Mouse (Mus musculus) midbrain, embryonic 16.5 days (tissue): Measurements from ENCODE around the gene Apaf1. TPM values are rescaled to one million over a fixed set of nuclear protein-coding genes. Genes with fewer than 3 reads are reported as not detected.

Experiments
- ATAC-seq: fragments of 200-750 bp; cut with Nextera tagmentation; 2 replicates; pipeline ENCODE4 v1.8.0; 2017; ENCODE audit warnings: moderate TSS enrichment
- H3K27ac ChIP-seq: fragments of 300-500 bp; sonication (generic); 2 replicates; pipeline ENCODE4 v1.5.1; 2014; ENCODE audit warnings: mild to moderate bottlenecking, low read length, mixed read lengths
- H3K27me3 ChIP-seq: fragments of 300-500 bp; sonication (generic); 2 replicates; pipeline ENCODE4 v1.6.1; 2014; ENCODE audit warnings: low read depth, low read length, mixed read lengths; ENCODE audit not compliant: control insufficient read depth, insufficient read depth
- H3K36me3 ChIP-seq: fragments of 300-500 bp; sonication (generic); 2 replicates; pipeline ENCODE4 v1.6.1; 2014; ENCODE audit warnings: mild to moderate bottlenecking, low read length, moderate library complexity, mixed read lengths; ENCODE audit not compliant: control insufficient read depth, insufficient read depth
- H3K4me1 ChIP-seq: fragments of 300-500 bp; sonication (generic); 2 replicates; pipeline ENCODE4 v1.6.1; 2014; ENCODE audit warnings: mild to moderate bottlenecking, low read length, mixed read lengths; ENCODE audit not compliant: control insufficient read depth, insufficient read depth
- H3K4me2 ChIP-seq: fragments of 300-500 bp; sonication (generic); 2 replicates; pipeline ENCODE4 v1.6.1; 2014; ENCODE audit warnings: mild to moderate bottlenecking, low read length, mixed read lengths
- H3K4me3 ChIP-seq: fragments of 300-500 bp; sonication (generic); 2 replicates; pipeline ENCODE4 v1.5.1; 2014; ENCODE audit warnings: low read depth, mild to moderate bottlenecking, low read length, moderate library complexity, mixed read lengths
- H3K9ac ChIP-seq: fragments of 300-500 bp; sonication (generic); 2 replicates; pipeline ENCODE4 v1.6.1; 2014; ENCODE audit warnings: low read depth, low read length, mixed read lengths
- H3K9me3 ChIP-seq: fragments of 300-500 bp; sonication (generic); replicated peaks from 2 replicates; pipeline ENCODE4 v1.6.1; 2014; ENCODE audit warnings: mild to moderate bottlenecking, low read length, mixed read lengths; ENCODE audit not compliant: control insufficient read depth, poor library complexity, severe bottlenecking
- WGBS: fragments of 180-500 bp; shearing (Covaris S2); extraction: QIAGEN DNeasy Blood & Tissue Kit; methylation state at CpG from one replicate; pipeline ENCODE4 v1.1.7; 2014; 5-methylcytosine and 5-hydroxymethylcytosine counted together
- polyA plus RNA-seq: library from polyadenylated mRNA; unstranded; fragments of >200 nt; fragmentation: Nextera tagmentation; extraction: Ambion mirVana; gene quantifications from 2 replicates; pipeline ENCODE4 v1.2.1, GENCODE M21; 2015

The Apaf1 gene
- polyA plus RNA-seq, 1 experiment from 2014 or later: 18.9 TPM

DNA sequence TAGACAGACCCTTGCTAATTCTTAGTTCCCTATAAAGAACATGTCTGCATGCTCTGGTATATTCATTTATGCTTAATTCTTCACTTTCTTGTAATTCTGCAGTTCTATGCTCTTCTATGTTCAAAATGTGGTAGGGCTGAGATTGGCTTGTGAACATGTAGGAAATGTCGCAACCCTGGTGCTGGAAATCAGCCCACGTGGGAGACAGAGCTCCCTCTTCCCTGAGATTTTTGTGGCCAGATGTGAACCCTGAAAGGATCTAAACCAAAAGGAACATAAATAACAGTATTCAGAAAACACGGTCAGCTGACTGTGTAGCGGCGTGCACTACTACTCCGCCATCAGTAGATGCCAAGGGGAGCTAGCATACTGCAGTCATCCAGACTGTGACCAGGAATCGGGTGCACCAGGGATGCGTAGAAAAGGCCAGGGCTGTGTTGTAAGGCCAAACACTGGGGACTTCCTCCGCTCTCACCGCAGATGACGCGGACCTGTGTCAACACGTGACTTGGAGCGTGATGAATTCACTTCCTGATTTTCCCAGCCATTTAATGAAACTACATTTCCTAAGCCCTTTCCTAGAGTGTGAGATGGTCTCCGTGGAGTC is 129.4 kb downstream of the Apaf1 start:
- WGBS: 93% methylated on average over 15 of the region's 15 CpGs
- Histone ChIP-seq H3K27ac (no peak overlapping the region), H3K4me1 (no peaks in the 10 kb centered on the region), H3K27me3 (no peaks in the 10 kb centered on the region), H3K36me3 (peaks cover 3% of the 10 kb centered on the region; the same call in 1 of the 2 replicates), H3K9ac (no peak overlapping the region), H3K9me3 (no peaks in the 10 kb centered on the region), H3K4me2 (no peak overlapping the region), H3K4me3 (no peak overlapping the region)
- no peak for ATAC-seq

GRCm38 (mm10) chr10:90947608-90948373 is 134.8 kb downstream of the Apaf1 start:
- H3K4me3 ChIP-seq: no peak overlapping the region
- H3K4me1 ChIP-seq: no peaks in the 10 kb centered on the region
- no peaks in the 10 kb centered on the region for H3K9me3 ChIP-seq
- WGBS: 91% methylated on average over 18 of the region's 18 CpGs
- H3K9ac ChIP-seq: no peak overlapping the region
- H3K27me3 ChIP-seq: no peaks in the 10 kb centered on the region
- H3K27ac ChIP-seq: no peak overlapping the region
- ATAC-seq: no peak
- H3K4me2 ChIP-seq: no peak overlapping the region
- peaks cover 11% of the 10 kb centered on the region for H3K36me3 ChIP-seq

- no peak for ATAC-seq
- Histone ChIP-seq H3K9ac (no peak overlapping the region), H3K27ac (no peak overlapping the region), H3K36me3 (peaks cover 16% of the 10 kb centered on the region), H3K4me2 (no peak overlapping the region), H3K4me1 (no peaks in the 10 kb centered on the region), H3K4me3 (no peak overlapping the region), H3K27me3 (no peaks in the 10 kb centered on the region), H3K9me3 (no peaks in the 10 kb centered on the region)
- 82% methylated on average over 6 of the region's 6 CpGs for WGBS
These were observed 135.5 kb downstream of the Apaf1 start for GRCm38 (mm10) chr10:90947043-90947442.

DNA sequence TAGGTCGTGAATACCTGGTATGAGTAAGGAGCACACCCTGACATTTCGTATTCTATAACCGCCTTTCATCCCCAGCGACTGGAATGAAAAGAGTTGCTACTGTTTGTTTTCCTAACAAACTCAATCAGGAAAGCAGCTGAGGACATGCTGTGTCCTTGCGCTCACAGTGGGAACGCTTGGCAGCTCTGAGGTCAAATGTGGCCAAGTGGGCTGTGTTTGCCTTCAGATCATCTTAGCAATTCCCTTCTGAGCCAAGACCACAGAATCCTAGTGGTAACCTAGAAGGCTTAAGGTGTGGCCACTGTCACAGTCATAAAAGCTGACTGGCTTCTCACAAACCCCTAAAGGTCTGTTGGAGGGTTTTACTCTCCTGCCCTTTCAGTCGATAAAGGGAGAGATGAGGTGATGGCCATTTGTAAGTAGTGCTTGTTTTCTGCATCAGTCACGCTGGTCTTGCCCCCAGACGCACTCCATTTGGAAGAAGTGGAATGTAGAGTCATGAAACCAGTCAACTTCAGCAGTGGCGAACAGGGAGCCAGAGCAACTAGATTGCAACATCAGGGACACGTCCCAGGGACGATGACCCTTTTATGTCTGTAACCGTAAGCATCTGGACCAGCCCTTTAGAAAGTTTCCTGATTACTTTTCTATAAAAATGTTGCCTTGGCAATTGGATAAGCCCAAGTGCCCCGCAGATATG is 140.4 kb downstream of the Apaf1 start:
- H3K9me3 ChIP-seq: no peaks in the 10 kb centered on the region
- no peak overlapping the region for H3K4me3 ChIP-seq
- no peaks in the 10 kb centered on the region for H3K27me3 ChIP-seq
- no peaks in the 10 kb centered on the region for H3K4me1 ChIP-seq
- peaks cover 16% of the 10 kb centered on the region for H3K36me3 ChIP-seq
- H3K9ac ChIP-seq: no peak overlapping the region
- no peak for ATAC-seq
- no peak overlapping the region for H3K4me2 ChIP-seq
- H3K27ac ChIP-seq: no peak overlapping the region
- 87% methylated on average over 14 of the region's 14 CpGs for WGBS

DNA sequence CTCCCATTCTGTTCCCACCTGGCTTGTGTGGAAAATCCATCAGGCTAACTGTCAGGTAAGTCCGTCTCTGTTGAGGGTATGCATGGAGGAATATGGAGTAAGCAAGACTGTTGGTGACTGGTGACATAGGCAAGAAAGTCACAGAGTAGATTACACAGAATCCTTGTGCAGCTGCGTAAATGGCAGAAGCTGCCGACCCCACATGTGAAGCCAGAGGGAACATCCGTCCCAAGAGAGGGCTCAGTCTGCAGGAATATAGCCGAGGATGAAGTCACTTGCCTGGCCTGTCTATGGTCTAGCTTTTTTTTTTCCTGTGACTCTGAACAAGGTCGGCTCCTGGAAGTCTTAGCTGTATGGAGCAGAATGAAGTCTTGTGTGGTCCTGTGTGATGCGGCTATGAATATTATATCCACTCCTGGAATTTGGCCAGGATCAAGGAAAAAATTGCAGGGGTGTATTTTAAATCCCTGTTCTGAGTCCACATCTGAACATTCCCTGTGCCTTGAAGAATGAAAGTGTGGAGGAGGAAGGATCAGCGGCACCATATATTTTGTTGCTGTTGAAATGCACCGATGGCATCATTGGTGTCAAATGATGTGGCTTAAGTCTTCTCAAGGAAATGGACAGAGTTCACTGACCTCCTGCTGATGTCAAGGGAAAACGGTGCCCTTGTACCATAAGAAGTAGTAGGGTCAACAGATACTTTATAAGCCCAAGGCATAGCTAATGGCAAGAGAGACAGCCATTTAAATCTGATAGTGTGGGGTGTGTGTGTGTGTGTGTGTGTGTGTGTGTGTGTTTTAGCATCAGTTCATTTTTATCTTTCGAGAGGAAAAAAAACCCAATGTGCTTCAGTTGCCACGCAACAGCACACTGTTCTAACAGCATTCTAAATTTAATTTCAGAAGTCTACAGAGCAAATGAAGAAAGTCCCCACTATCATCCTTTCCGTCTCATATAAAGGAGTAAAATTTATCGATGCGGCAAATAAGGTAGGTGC is 141.7 kb downstream of the Apaf1 start:
- Histone ChIP-seq H3K27ac (no peak overlapping the region), H3K4me1 (no peaks in the 10 kb centered on the region), H3K36me3 (peaks cover 13% of the 10 kb centered on the region), H3K4me2 (no peak overlapping the region), H3K9me3 (no peaks in the 10 kb centered on the region), H3K4me3 (no peak overlapping the region), H3K9ac (no peak overlapping the region), H3K27me3 (no peaks in the 10 kb centered on the region)
- WGBS: 84% methylated on average over 15 of the region's 15 CpGs
- no peak for ATAC-seq

Other genes starting within 250 kb of the Apaf1 start
- 17.7 and 18.6 TPM in 2 replicates for gene Ikbip, start 170 bp upstream of the Apaf1 start, polyA plus RNA-seq
- gene Slc25a3, start 41.3 kb upstream of the Apaf1 start, polyA plus RNA-seq: 523 and 571 TPM in 2 replicates
- gene Tmpo, start 98.5 kb upstream of the Apaf1 start, polyA plus RNA-seq: 82.8 and 100 TPM in 2 replicates